In genomic region chr12:80013577-80013903, GRCm38 (mm10) we compare ENCODE assay signal across 8 mouse cellular contexts.
DNase-seq lines count a peak whose midpoint lies in the region; ATAC-seq and TF ChIP-seq lines count a peak whose summit lies in the region.

No protein-coding gene starts in this region.

- peak overlapping the region; percentile 47 for H3K27ac ChIP-seq in lung, postnatal 0 days (ENCODE audit: low read length)
- H3K27ac ChIP-seq in macrophage: peak overlapping the region; percentile 98

- TF ChIP-seq EP300 in lung, postnatal 0 days (IDR thresholded peaks at IDR 0.05): 0 out of 2 replicates have a peak, but pooled peaks have one; percentile 15

- H3K9me3 ChIP-seq in lung, postnatal 0 days (ENCODE audit: low read length): no peaks in the 10 kb centered on the region

- peaks cover 16% of the 10 kb centered on the region for H3K4me1 ChIP-seq in lung, postnatal 0 days (ENCODE audit: insufficient read depth, low read depth, low read length)
- peaks cover 4% of the 10 kb centered on the region; the same call in 1 of the 2 replicates for H3K4me1 ChIP-seq in lung, adult 2 months (ENCODE audit: control insufficient read depth, insufficient read depth, low read length)

- H3K4me2 ChIP-seq in lung, postnatal 0 days (replicated peaks; ENCODE audit: low read depth, low read length): no peak overlapping the region; the same call in 1 of the 2 replicates

- no peaks in the 10 kb centered on the region for H3K27me3 ChIP-seq in lung, postnatal 0 days (replicated peaks; ENCODE audit: insufficient read depth, low read length)

- peak; percentile 54 for DNase-seq in embryo, embryonic 11 days
- DNase-seq in embryo, embryonic 10.5 days (ENCODE audit: low spot score): no peak
- DNase-seq in lung, postnatal 0 days (ENCODE audit: low spot score): no peak
- no peak for DNase-seq in lung, adult 2 months
- DNase-seq in T-cell, adult 2 months (ENCODE audit: low spot score): no peak
- no peak for DNase-seq in thymus, adult 18-20 months

- 43% methylated on average over 6 of the region's 6 CpGs for WGBS in lung, postnatal 0 days
- 52% methylated on average over 6 of the region's 6 CpGs for WGBS in lung, adult 2 months
- 36% methylated on average over 6 of the region's 6 CpGs for WGBS in macrophage (ENCODE audit: missing documents)

- no peak for ATAC-seq in lung, postnatal 0 days
- ATAC-seq in granulocyte monocyte progenitor cell, adult 5-6 weeks (replicated peaks; ENCODE audit: poor library complexity, severe bottlenecking): no peak

- no peaks in the 10 kb centered on the region for H3K36me3 ChIP-seq in lung, postnatal 0 days (ENCODE audit: insufficient read depth, low read length)
- no peaks in the 10 kb centered on the region for H3K36me3 ChIP-seq in macrophage (ENCODE audit: inconsistent target)

- TF ChIP-seq CTCF in lung, postnatal 0 days (IDR thresholded peaks at IDR 0.05): no peak
- TF ChIP-seq CTCF in lung, adult 2 months (IDR thresholded peaks at IDR 0.05; ENCODE audit: insufficient read depth, low read length): no peak

- no peak overlapping the region for H3K4me3 ChIP-seq in lung, postnatal 0 days (ENCODE audit: low read depth, low read length)
- H3K4me3 ChIP-seq in lung, adult 2 months (replicated peaks; ENCODE audit: extremely low read depth, low read depth, low read length): no peak overlapping the region
- H3K4me3 ChIP-seq in macrophage (ENCODE audit: inconsistent target): no peak overlapping the region

- H3K79me2 ChIP-seq in macrophage (ENCODE audit: inconsistent target): no peaks in the 10 kb centered on the region

- TF ChIP-seq POLR2A in lung, adult 2 months (IDR thresholded peaks at IDR 0.05; ENCODE audit: borderline replicate concordance, extremely low read depth, low read depth, low read length): no peak

- no peak overlapping the region for H3K9ac ChIP-seq in lung, postnatal 0 days (replicated peaks; ENCODE audit: low read depth)
